Mouse (Mus musculus) olfactory bulb, adult 2 months (tissue): Measurements from ENCODE around the gene Dnah10. TPM values are rescaled to one million over a fixed set of nuclear protein-coding genes. Genes with fewer than 3 reads are reported as not detected.

Source experiments
- H3K27ac ChIP-seq: fragments of 200-500 bp; 2 replicates; pipeline ENCODE4 v1.5.1; 2012; ENCODE audit warnings: low read depth, low read length; ENCODE audit not compliant: insufficient read depth
- H3K4me1 ChIP-seq: fragments of 200-500 bp; 2 replicates; pipeline ENCODE4 v1.6.1; 2012; ENCODE audit warnings: low read length; ENCODE audit not compliant: control insufficient read depth, insufficient read depth
- H3K4me3 ChIP-seq: fragments of 200-500 bp; 2 replicates; pipeline ENCODE4 v1.5.1; 2012; ENCODE audit warnings: mild to moderate bottlenecking, low read depth, low read length, moderate library complexity; ENCODE audit not compliant: insufficient read depth
- CTCF ChIP-seq: fragments of 200-500 bp; IDR thresholded peaks from 2 replicates; pipeline ENCODE4 v1.5.1; 2012; ENCODE audit warnings: low read depth, mild to moderate bottlenecking, low read length, moderate library complexity; ENCODE audit not compliant: insufficient read depth
- POLR2A ChIP-seq: fragments of 200-500 bp; IDR thresholded peaks from 2 replicates; pipeline ENCODE4 v1.6.1; 2012; ENCODE audit warnings: mild to moderate bottlenecking, low read depth, low read length, moderate library complexity; ENCODE audit not compliant: insufficient read depth
- WGBS: fragments of 180-500 bp; shearing (Covaris S2); methylation state at CpG from one replicate; pipeline ENCODE4 v1.1.7; 2018; 5-methylcytosine and 5-hydroxymethylcytosine counted together
- polyA plus RNA-seq: library from polyadenylated mRNA; stranded (reverse); fragments of >200 nt; gene quantifications from 2 replicates; pipeline ENCODE4 v1.2.4, GENCODE M21; 2012; ENCODE audit warnings: low replicate concordance; ENCODE audit not compliant: missing spikeins, insufficient read depth, insufficient read length

Dnah10 gene
- polyA plus RNA-seq, 1 experiment = not detected

GRCm38 (mm10) chr5:124854202-124854601 is 129.3 kb downstream of the Dnah10 start:
- no peak overlapping the region for H3K4me3 ChIP-seq
- no peak overlapping the region for H3K27ac ChIP-seq
- TF ChIP-seq CTCF = no peak
- TF ChIP-seq POLR2A = no peak
- WGBS = 94% methylated on average over 4 of the region's 4 CpGs
- peaks cover 13% of the 10 kb centered on the region for H3K4me1 ChIP-seq

- TF ChIP-seq POLR2A (no peak), CTCF (peak; percentile 43; the same call in 1 of the 2 replicates)
- H3K4me1 ChIP-seq = 0 out of 2 replicates have a peak, but pooled peaks cover 9% of the 10 kb centered on the region
- peak overlapping the region; percentile 22; the same call in 1 of the 2 replicates for H3K4me3 ChIP-seq
- WGBS = 17% methylated on average over 5 of the region's 5 CpGs
- H3K27ac ChIP-seq = no peak overlapping the region
These were observed 135.1 kb downstream of the Dnah10 start for GRCm38 (mm10) chr5:124860013-124860412.

- 0 out of 2 replicates have a peak, but pooled peaks cover 9% of the 10 kb centered on the region for H3K4me1 ChIP-seq
- peak overlapping the region; percentile 99; the same call in 1 of the 2 replicates for H3K27ac ChIP-seq
- under 1% methylated on average over 33 of the region's 33 CpGs for WGBS
- no peak for TF ChIP-seq POLR2A
- TF ChIP-seq CTCF = no peak
- peak overlapping the region; percentile 90 for H3K4me3 ChIP-seq
These were observed 136.6 kb downstream of the Dnah10 start for GRCm38 (mm10) chr5:124861463-124861862.

- peak; percentile 72 for TF ChIP-seq POLR2A
- TF ChIP-seq CTCF = no peak
- H3K4me3 ChIP-seq = peak within 1 kb of the TSS; percentile 90
- under 1% methylated on average over 102 of the region's 103 CpGs for WGBS
- 0 out of 2 replicates have a peak, but pooled peaks cover 6% of the 10 kb centered on the region for H3K4me1 ChIP-seq
- H3K27ac ChIP-seq = peak within 1 kb of the TSS; percentile 99
These were observed 137.4 kb downstream of the Dnah10 start, which contains the start of the genes Ccdc92 and Zfp664 for GRCm38 (mm10) chr5:124862013-124862866. TSS of gene Ccdc92 (minus strand) at chr5:124862424. TSS of gene Zfp664 (plus strand) at chr5:124862691.

GRCm38 (mm10) chr5:124862871-124863741 is 138.2 kb downstream of the Dnah10 start:
- H3K4me3 ChIP-seq = peak overlapping the region; percentile 90
- peaks cover 6% of the 10 kb centered on the region; the same call in 1 of the 2 replicates for H3K4me1 ChIP-seq
- H3K27ac ChIP-seq = no peak overlapping the region
- WGBS = under 1% methylated on average over 73 of the region's 88 CpGs
- no peak for TF ChIP-seq POLR2A
- no peak for TF ChIP-seq CTCF

GRCm38 (mm10) chr5:124868981-124869380 is 144.1 kb downstream of the Dnah10 start:
- Histone ChIP-seq H3K4me1 (peaks cover 4% of the 10 kb centered on the region; the same call in 1 of the 2 replicates), H3K4me3 (no peak overlapping the region), H3K27ac (no peak overlapping the region)
- TF ChIP-seq POLR2A (no peak), CTCF (no peak)
- WGBS = 13% methylated on average over 4 of the region's 4 CpGs

GRCm38 (mm10) chr5:124872033-124872432 is 147.1 kb downstream of the Dnah10 start:
- 29% methylated on average over 2 of the region's 2 CpGs for WGBS
- Histone ChIP-seq H3K4me1 (peaks cover 2% of the 10 kb centered on the region; the same call in 1 of the 2 replicates), H3K27ac (no peak overlapping the region), H3K4me3 (no peak overlapping the region)
- TF ChIP-seq CTCF = no peak
- TF ChIP-seq POLR2A = no peak

- no peak for TF ChIP-seq CTCF
- no peak for TF ChIP-seq POLR2A
- WGBS = 71% methylated on average over 3 of the region's 3 CpGs
These were observed 148.2 kb downstream of the Dnah10 start for GRCm38 (mm10) chr5:124873096-124873495.

More at GRCm38 (mm10) chr5:124873096-124873495, 148.2 kb downstream of the Dnah10 start:
- Histone ChIP-seq H3K4me3 (no peak overlapping the region), H3K4me1 (peaks cover 2% of the 10 kb centered on the region; the same call in 1 of the 2 replicates), H3K27ac (no peak overlapping the region)
